Mouse (Mus musculus): ENCODE data around the gene Lrrc20.

DNA sequence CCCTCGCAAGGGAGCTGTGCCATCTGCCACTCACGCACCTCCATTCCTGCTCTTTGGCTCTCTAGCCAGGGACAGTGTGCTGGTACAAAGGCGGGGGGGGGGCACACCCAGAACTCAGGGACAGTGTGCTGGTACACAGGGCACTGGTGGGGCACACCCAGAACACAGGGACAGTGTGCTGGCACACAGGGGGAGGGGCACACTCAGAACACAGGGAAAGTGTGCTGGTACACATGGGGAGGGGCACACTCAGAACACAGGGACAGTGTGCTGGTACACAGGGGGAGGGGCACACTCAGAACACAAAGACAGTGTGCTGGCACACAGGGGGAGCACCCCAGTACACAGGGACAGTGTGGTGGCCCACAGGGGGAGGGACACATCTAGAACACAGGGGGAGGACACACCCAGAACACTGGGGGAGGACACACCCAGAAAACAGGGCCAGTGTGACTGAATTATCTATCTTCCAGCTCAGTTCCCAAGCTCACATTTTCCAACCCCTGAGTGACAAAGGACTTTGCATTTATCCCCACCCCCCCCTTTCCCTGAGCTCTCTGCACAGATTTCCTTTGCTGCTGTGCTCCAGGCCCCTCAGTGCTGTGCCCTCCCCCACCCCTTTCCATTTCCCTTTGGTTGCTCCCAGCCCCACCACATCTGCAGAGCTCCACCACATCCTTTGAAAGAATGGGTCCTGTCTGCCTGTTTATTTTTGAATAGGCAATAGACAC is 58.9 kb downstream of the Lrrc20 start:
- TF ChIP-seq CTCF (IDR thresholded peaks at IDR 0.05; ENCODE audit: extremely low read depth, insufficient read depth, insufficient read length, insufficient replicate concordance) (no peak), POLR2A (IDR thresholded peaks at IDR 0.05; ENCODE audit: low read depth, low read length) (no peak)

Data from spleen, adult 2 months (tissue).